Mouse (Mus musculus) midbrain, embryonic 14.5 days (tissue): ENCODE data around the gene Pex3. TPM values are rescaled to one million over a fixed set of nuclear protein-coding genes. Genes with fewer than 3 reads are reported as not detected.

Experiments
- ATAC-seq: fragments of 200-750 bp; cut with Nextera tagmentation; 2 replicates; pipeline ENCODE4 v1.8.0; 2017; ENCODE audit warnings: moderate number of reproducible peaks, moderate library complexity; ENCODE audit not compliant: low FRiP score, low TSS enrichment
- DNase-seq: peaks from one replicate; pipeline ENCODE4 v3.0.0-alpha.2; 2015
- H3K27ac ChIP-seq: fragments of 300-500 bp; sonication (generic); replicated peaks from 2 replicates; pipeline ENCODE4 v1.5.1; 2014; ENCODE audit warnings: mild to moderate bottlenecking, low read depth, low read length, moderate library complexity
- H3K27me3 ChIP-seq: fragments of 300-500 bp; sonication (generic); 2 replicates; pipeline ENCODE4 v1.6.1; 2014; ENCODE audit warnings: low read length, control low read depth, mixed read lengths; ENCODE audit not compliant: control insufficient read depth, insufficient read depth
- H3K36me3 ChIP-seq: fragments of 300-500 bp; sonication (generic); 2 replicates; pipeline ENCODE4 v1.6.1; 2014; ENCODE audit warnings: low read length, control low read depth; ENCODE audit not compliant: control insufficient read depth, insufficient read depth
- H3K4me1 ChIP-seq: fragments of 300-500 bp; sonication (generic); 2 replicates; pipeline ENCODE4 v1.6.1; 2014; ENCODE audit warnings: mild to moderate bottlenecking, antibody characterized with exemption, low read length, control low read depth; ENCODE audit not compliant: control insufficient read depth, insufficient read depth
- H3K4me2 ChIP-seq: fragments of 300-500 bp; sonication (generic); 2 replicates; pipeline ENCODE4 v1.6.1; 2014; ENCODE audit warnings: mild to moderate bottlenecking, low read length, moderate library complexity
- H3K4me3 ChIP-seq: fragments of 300-500 bp; sonication (generic); replicated peaks from 2 replicates; pipeline ENCODE4 v1.5.1; 2014; ENCODE audit warnings: low read depth, low read length
- H3K9ac ChIP-seq: fragments of 300-500 bp; sonication (generic); replicated peaks from 2 replicates; pipeline ENCODE4 v1.6.1; 2014; ENCODE audit warnings: mild to moderate bottlenecking, low read length, moderate library complexity
- H3K9me3 ChIP-seq: fragments of 300-500 bp; sonication (generic); 2 replicates; pipeline ENCODE4 v1.6.1; 2016; ENCODE audit warnings: low read length, control low read depth, mixed read lengths; ENCODE audit not compliant: control insufficient read depth
- WGBS: fragments of 180-500 bp; shearing (Covaris S2); extraction: QIAGEN DNeasy Blood & Tissue Kit; methylation state at CpG from one replicate; pipeline ENCODE4 v1.1.7; 2014; 5-methylcytosine and 5-hydroxymethylcytosine counted together
- polyA plus RNA-seq: library from polyadenylated mRNA; unstranded; fragments of >200 nt; fragmentation: Nextera tagmentation; extraction: Ambion mirVana; gene quantifications from 2 replicates; pipeline ENCODE4 v1.2.1, GENCODE M21; 2014

Pex3 gene
- polyA plus RNA-seq, 1 experiment from 2014 or later: 34.7 TPM

DNA sequence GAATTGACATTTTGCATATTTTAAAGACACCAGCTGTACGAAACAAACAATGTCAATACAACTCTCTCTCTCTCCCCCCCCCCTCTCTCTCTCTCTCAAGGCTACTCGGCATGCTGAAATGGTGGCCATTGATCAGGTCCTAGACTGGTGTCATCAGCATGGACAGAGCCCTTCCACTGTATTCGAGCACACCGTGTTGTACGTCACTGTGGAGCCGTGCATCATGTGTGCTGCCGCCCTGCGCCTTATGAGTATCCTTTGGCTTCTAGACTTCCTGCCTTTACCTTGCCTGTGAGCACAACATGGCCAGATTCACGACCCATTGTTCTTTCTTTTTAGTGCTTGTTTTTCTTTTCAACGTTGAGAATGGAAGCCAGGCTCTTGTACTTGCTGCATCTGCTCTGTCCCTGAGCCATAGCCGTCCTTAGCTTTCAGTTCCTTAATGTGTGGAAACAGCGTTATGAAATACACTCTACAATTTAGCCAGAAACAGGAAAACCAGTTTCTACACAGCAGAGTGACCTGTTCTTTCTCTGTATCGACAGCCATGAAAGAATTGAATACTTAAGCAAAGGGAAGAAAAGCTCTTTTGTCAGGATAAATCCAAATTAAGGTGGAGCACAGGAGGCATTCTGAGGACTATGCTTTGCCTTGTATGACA lies 7.2 kb upstream of the Pex3 start:
- H3K9ac ChIP-seq: no peak overlapping the region
- no peaks in the 10 kb centered on the region for H3K36me3 ChIP-seq
- H3K4me1 ChIP-seq: no peaks in the 10 kb centered on the region
- H3K4me3 ChIP-seq: no peak overlapping the region
- no peaks in the 10 kb centered on the region for H3K27me3 ChIP-seq
- H3K9me3 ChIP-seq: no peaks in the 10 kb centered on the region
- no peak overlapping the region for H3K4me2 ChIP-seq
- ATAC-seq: no peak
- no peak overlapping the region for H3K27ac ChIP-seq
- no peak for DNase-seq
- WGBS: 89% methylated on average over 13 of the region's 13 CpGs

DNA sequence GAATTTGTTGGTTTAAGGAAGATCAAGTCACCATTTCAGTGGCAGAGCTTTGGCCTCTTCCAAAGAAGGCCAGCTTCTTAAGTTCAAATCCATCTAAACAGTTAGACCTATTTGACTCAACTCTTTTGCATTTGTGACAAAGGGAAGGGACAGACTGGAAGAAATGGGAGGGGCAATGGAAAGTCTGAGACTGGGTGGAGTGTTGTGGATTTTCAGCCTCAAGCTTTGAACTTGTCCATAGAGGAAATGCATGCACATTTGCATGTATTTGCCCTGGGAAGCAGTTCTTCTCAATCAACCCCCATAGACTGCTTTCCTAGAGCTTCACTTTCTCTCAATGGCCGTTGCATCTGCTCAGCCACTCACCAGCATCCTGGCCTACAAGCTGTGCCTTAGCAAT lies 1.4 kb upstream of the Pex3 start:
- no peak overlapping the region for H3K4me3 ChIP-seq
- no peak overlapping the region for H3K9ac ChIP-seq
- no peaks in the 10 kb centered on the region for H3K27me3 ChIP-seq
- 0 out of 2 replicates have a peak, but pooled peaks cover 2% of the 10 kb centered on the region for H3K36me3 ChIP-seq
- WGBS: 96% methylated on average over 1 of the region's 1 CpGs
- ATAC-seq (no peak), DNase-seq (no peak)
- H3K27ac ChIP-seq: no peak overlapping the region
- H3K4me2 ChIP-seq: no peak overlapping the region
- H3K4me1 ChIP-seq: peaks cover 8% of the 10 kb centered on the region
- H3K9me3 ChIP-seq: no peaks in the 10 kb centered on the region

DNA sequence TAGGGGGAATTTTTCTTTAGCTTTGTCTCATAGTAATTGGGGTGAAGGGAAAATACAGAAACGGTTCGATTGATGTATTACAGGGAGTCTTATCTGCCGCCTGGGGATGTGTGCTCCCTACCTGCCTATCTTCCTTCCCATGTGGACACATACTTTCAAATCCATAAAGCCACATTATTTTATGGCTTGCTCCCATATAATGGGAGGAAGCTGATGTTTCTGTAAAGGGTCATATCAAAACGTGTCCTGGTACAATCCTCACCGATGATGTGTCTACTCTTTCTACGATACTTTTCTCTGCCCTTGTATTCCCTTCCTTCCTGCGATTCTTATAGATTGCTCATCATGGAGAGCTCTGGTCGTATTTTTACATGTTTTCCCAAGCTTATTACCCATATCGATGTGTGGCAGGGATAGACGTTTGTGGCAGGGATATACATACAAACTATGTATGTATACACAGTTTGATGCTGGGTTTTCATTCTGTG lies 600 bp upstream of the Pex3 start:
- no peaks in the 10 kb centered on the region for H3K9me3 ChIP-seq
- peaks cover 8% of the 10 kb centered on the region for H3K4me1 ChIP-seq
- peak overlapping the region; percentile 61 for H3K4me2 ChIP-seq
- H3K36me3 ChIP-seq: 0 out of 2 replicates have a peak, but pooled peaks cover 2% of the 10 kb centered on the region
- 30% methylated on average over 10 of the region's 10 CpGs for WGBS
- DNase-seq: no peak
- peak overlapping the region; percentile 70 for H3K9ac ChIP-seq
- no peaks in the 10 kb centered on the region for H3K27me3 ChIP-seq
- H3K27ac ChIP-seq: no peak overlapping the region
- peak overlapping the region; percentile 62 for H3K4me3 ChIP-seq
- ATAC-seq: no peak

DNA sequence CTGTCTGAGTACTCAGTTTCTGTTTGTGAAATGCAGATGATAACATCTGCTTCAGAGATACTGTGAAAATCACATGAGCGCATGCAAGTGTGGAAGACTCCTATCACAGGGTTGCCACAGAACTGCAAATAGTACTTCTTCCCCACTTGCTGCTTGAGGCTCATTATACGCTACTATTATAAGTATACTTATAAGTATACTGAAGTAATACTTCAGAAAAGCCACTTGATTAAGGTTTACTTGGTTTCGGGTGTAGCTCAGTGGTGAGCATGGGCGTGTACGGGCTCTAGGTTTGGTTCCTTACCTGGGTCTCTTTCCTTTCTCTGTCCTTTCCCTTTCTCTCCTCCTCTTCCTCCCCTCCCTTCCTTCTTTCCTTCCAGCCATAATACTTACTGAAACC lies 11.2 kb downstream of the Pex3 start:
- H3K4me1 ChIP-seq: no peaks in the 10 kb centered on the region
- WGBS: 95% methylated on average over 5 of the region's 5 CpGs
- no peak overlapping the region for H3K4me3 ChIP-seq
- H3K9ac ChIP-seq: no peak overlapping the region
- no peak overlapping the region for H3K4me2 ChIP-seq
- H3K9me3 ChIP-seq: no peaks in the 10 kb centered on the region
- H3K27ac ChIP-seq: no peak overlapping the region
- no peaks in the 10 kb centered on the region for H3K27me3 ChIP-seq
- peaks cover 38% of the 10 kb centered on the region for H3K36me3 ChIP-seq
- ATAC-seq (no peak), DNase-seq (no peak)

DNA sequence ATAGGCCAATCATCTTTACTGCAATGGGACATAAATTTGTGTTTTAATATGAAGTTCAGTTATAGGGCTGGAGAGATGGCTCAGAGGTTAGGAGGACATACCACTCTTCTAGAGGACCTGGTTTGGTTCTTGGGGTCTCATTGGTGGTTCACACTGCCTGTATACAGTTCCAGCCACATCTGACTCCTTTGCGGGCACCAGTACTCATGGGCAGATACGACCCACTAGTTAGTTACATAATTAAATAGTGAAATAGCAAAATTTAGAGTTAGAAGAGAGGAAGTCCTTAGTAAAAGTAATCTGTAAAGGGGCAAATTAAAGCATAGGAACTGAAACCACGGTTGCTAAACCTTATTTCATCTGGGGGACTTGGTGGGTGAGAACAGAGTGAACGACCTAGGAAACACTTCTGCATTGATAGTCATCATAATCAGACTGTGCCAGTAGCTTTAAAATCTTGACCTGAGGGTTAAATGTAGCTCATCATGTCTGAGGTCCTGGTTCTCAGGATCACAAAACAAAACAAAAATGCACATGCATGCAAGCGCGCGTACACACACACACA lies 13.1 kb downstream of the Pex3 start:
- H3K36me3 ChIP-seq: peaks cover 43% of the 10 kb centered on the region
- no peak overlapping the region for H3K4me2 ChIP-seq
- no peaks in the 10 kb centered on the region for H3K27me3 ChIP-seq
- DNase-seq (no peak), ATAC-seq (no peak)
- 93% methylated on average over 7 of the region's 7 CpGs for WGBS
- H3K9ac ChIP-seq: no peak overlapping the region
- no peak overlapping the region for H3K27ac ChIP-seq
- H3K9me3 ChIP-seq: no peaks in the 10 kb centered on the region
- H3K4me3 ChIP-seq: no peak overlapping the region
- no peaks in the 10 kb centered on the region for H3K4me1 ChIP-seq

DNA sequence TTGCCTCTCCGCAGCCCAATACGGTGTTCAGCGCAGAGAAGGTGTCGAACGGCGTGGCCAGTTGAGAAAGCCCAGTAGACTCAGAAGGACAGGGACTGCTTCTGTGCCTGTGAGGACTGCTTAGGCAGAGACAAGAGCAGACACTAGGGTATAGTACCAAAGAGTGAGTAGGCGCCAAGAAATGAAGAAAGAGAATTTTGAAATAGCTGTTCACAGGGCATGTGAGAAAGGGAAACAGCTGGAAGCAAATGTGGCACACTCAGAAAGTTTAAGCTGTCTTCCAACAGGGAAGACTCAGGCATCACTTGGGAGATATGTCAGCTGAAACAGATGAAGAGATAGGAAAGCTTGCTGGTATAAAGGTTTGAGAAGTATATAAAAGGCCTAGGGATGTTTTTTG lies 16.2 kb downstream of the Pex3 start:
- Histone ChIP-seq H3K4me2 (no peak overlapping the region), H3K27ac (no peak overlapping the region), H3K27me3 (no peaks in the 10 kb centered on the region), H3K9me3 (no peaks in the 10 kb centered on the region), H3K9ac (no peak overlapping the region), H3K36me3 (peaks cover 50% of the 10 kb centered on the region), H3K4me1 (no peaks in the 10 kb centered on the region), H3K4me3 (no peak overlapping the region)
- WGBS: 98% methylated on average over 7 of the region's 7 CpGs
- ATAC-seq (no peak), DNase-seq (no peak)

DNA sequence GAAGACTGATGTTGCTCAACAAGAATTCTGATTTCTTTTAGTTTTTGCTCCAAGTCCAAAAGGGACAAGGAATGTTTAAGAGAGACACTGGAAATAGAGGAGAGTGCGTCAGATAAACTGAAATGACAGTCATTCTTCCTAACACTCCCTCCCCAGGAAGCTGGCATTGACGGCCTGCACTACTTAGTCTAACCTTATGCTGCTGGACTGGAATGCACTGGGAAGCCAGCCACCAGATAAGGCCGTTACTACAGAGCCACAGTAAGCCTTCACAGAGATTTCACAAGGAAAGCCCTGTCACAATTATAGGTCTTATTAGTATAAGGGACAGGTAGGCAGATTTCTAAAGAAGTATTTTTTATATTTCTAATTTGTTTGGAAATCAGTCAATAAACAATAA lies 18.2 kb downstream of the Pex3 start:
- Histone ChIP-seq H3K27me3 (no peaks in the 10 kb centered on the region), H3K4me1 (no peaks in the 10 kb centered on the region), H3K36me3 (peaks cover 54% of the 10 kb centered on the region), H3K4me2 (no peak overlapping the region), H3K27ac (no peak overlapping the region), H3K9ac (no peak overlapping the region), H3K4me3 (no peak overlapping the region), H3K9me3 (no peaks in the 10 kb centered on the region)
- WGBS: 90% methylated on average over 3 of the region's 3 CpGs
- ATAC-seq: no peak
- no peak for DNase-seq

DNA sequence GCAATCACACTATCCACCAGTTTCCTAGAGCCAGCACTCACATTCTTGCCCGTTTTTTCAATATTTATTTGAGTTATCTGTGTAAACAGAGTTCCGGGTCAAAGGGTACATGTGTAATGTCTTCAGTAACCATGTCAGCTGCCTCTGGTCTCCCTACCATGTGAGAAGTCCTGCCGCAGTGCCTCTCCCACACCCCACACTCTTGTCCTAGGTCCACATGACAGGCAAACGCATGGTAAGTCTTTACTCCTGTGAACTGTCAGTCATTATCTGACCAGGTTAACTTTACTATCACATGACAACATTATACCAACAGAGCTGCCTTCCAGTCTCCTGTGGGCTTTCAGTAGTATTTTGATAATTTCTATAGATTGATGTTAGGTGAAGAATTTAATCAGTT lies 24.8 kb downstream of the Pex3 start:
- H3K9ac ChIP-seq: no peak overlapping the region
- H3K4me2 ChIP-seq: no peak overlapping the region
- no peak overlapping the region for H3K4me3 ChIP-seq
- H3K4me1 ChIP-seq: no peaks in the 10 kb centered on the region
- ATAC-seq (no peak), DNase-seq (no peak)
- H3K27me3 ChIP-seq: no peaks in the 10 kb centered on the region
- H3K36me3 ChIP-seq: peaks cover 46% of the 10 kb centered on the region
- 89% methylated on average over 4 of the region's 4 CpGs for WGBS
- no peaks in the 10 kb centered on the region for H3K9me3 ChIP-seq
- H3K27ac ChIP-seq: no peak overlapping the region

DNA sequence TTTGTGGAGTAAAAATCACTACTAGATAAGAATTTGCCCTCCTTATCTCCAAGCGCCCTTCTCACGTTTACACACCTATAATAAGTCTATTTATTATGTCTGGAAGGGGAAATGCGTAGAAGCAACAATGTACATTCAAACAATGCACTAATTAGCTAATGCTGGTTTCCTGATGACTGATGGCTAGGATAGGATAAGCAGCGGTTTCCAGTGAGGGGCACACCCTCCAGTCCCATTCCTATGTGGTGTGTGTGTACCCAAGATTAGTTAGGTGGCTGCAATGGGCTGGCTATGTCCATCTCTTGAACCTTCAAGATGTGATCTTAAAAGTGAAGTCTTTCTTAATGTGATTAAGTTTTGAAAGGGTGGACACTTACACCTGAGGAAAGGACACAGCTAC lies 31.1 kb downstream of the Pex3 start:
- 91% methylated on average over 4 of the region's 4 CpGs for WGBS
- H3K27me3 ChIP-seq: no peaks in the 10 kb centered on the region
- no peak overlapping the region for H3K4me2 ChIP-seq
- ATAC-seq (no peak), DNase-seq (no peak)
- H3K9ac ChIP-seq: no peak overlapping the region
- peaks cover 5% of the 10 kb centered on the region; the same call in 1 of the 2 replicates for H3K36me3 ChIP-seq
- no peaks in the 10 kb centered on the region for H3K4me1 ChIP-seq
- no peak overlapping the region for H3K4me3 ChIP-seq
- no peaks in the 10 kb centered on the region for H3K9me3 ChIP-seq
- no peak overlapping the region for H3K27ac ChIP-seq
